Mouse (Mus musculus): ENCODE data around the gene Gpr152.

- TF ChIP-seq EP300 (IDR thresholded peaks at IDR 0.05; ENCODE audit: low read depth) (no peak), CTCF (IDR thresholded peaks at IDR 0.05; ENCODE audit: low read depth) (no peak)
Observed at GRCm38 (mm10) chr19:4156073-4156579, 16.5 kb downstream of the Gpr152 start.

Data from liver, postnatal 0 days (tissue).